Mouse (Mus musculus): Measurements from ENCODE around the gene Casq2. TPM values are rescaled to one million over a fixed set of nuclear protein-coding genes. Genes with fewer than 3 reads are reported as not detected.

The Casq2 gene
- polyA plus RNA-seq, 2 experiments: 59.5 to 91.2 TPM

DNA sequence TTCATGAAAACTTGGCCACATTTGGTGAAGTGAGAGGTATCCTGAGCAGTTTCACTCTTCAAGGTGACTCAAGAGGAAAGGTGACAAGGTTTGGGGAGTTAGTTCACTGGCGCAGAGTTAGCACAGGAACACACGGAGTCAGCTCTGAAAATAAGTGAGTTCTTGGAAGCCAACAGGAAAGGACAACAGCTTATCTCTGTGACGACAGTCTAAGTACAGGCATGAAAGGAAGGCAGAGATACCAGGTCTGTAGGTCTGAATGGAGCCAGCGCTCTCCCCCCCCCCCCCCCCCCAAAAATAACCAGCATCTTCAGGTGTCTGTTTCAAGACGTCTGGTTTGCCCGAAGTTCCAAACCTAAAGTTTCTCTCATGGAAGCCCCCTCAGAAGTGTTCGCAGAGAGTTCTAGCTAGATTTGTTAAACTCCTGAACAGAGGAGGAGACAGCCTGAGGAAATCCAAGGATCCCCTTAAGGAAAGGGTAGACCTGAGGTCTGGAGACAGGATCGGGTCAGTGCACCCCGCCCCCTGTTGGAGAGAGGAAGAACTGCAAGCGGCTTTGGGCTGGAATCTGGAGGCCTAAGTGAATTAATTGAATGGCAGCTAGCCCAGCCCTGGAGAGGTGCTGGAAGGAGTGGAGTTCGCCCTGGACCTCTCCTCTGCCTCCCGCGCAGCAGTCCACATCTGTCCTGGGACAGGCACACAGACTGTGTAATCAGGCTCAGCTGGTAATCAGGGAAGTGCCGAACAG, 24.1 kb upstream of the Casq2 start:
- WGBS: 37% methylated on average over 14 of the region's 14 CpGs
- Histone ChIP-seq H3K36me3 (ENCODE audit: control insufficient read depth, insufficient read depth, low read length) (no peaks in the 10 kb centered on the region), H3K27ac (replicated peaks; ENCODE audit: low read depth, low read length) (no peak overlapping the region), H3K4me3 (replicated peaks; ENCODE audit: low read length) (no peak overlapping the region), H3K9me3 (ENCODE audit: control insufficient read depth, low read length) (no peaks in the 10 kb centered on the region), H3K27me3 (ENCODE audit: control insufficient read depth, insufficient read depth, low read length) (no peaks in the 10 kb centered on the region), H3K4me2 (replicated peaks; ENCODE audit: low read depth, low read length, severe bottlenecking) (no peak overlapping the region), H3K9ac (ENCODE audit: low read depth, low read length, severe bottlenecking) (no peak overlapping the region), H3K4me1 (ENCODE audit: control insufficient read depth, insufficient read depth, low read length) (no peaks in the 10 kb centered on the region)
- TF ChIP-seq POLR2A (IDR thresholded peaks at IDR 0.05; ENCODE audit: borderline replicate concordance, extremely low read depth, insufficient read depth, insufficient read length): no peak
- ATAC-seq (ENCODE audit: low FRiP score, low read depth) (peak; percentile 44; the same call in 1 of the 2 replicates), DNase-seq (ENCODE audit: low spot score) (peak; percentile 77)

DNA sequence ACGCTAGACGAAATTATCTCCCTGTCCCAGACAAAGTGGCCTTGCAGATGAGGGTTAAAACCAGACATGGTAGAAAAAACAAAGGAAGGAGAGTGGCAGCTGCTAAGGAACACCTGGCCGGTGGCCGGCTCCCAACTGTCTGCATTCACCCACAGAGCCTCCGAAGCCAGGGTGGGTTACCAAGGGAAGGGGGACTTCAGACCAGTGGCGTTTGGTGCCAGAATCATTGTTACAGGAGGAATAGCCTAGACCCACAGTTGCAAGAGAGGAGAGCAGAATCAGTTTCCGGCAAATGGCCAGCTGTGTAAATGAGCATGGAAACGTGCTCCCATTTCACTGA, 23.6 kb upstream of the Casq2 start:
- Histone ChIP-seq H3K4me2 (replicated peaks; ENCODE audit: low read depth, low read length, severe bottlenecking) (no peak overlapping the region), H3K36me3 (ENCODE audit: control insufficient read depth, insufficient read depth, low read length) (no peaks in the 10 kb centered on the region), H3K9me3 (ENCODE audit: control insufficient read depth, low read length) (no peaks in the 10 kb centered on the region), H3K27ac (replicated peaks; ENCODE audit: low read depth, low read length) (no peak overlapping the region), H3K27me3 (ENCODE audit: control insufficient read depth, insufficient read depth, low read length) (no peaks in the 10 kb centered on the region), H3K4me3 (replicated peaks; ENCODE audit: low read length) (no peak overlapping the region), H3K4me1 (ENCODE audit: control insufficient read depth, insufficient read depth, low read length) (no peaks in the 10 kb centered on the region), H3K9ac (ENCODE audit: low read depth, low read length, severe bottlenecking) (no peak overlapping the region)
- WGBS: 29% methylated on average over 8 of the region's 8 CpGs
- ATAC-seq (ENCODE audit: low FRiP score, low read depth): no peak
- TF ChIP-seq POLR2A (IDR thresholded peaks at IDR 0.05; ENCODE audit: borderline replicate concordance, extremely low read depth, insufficient read depth, insufficient read length): no peak
- DNase-seq (ENCODE audit: low spot score): no peak

DNA sequence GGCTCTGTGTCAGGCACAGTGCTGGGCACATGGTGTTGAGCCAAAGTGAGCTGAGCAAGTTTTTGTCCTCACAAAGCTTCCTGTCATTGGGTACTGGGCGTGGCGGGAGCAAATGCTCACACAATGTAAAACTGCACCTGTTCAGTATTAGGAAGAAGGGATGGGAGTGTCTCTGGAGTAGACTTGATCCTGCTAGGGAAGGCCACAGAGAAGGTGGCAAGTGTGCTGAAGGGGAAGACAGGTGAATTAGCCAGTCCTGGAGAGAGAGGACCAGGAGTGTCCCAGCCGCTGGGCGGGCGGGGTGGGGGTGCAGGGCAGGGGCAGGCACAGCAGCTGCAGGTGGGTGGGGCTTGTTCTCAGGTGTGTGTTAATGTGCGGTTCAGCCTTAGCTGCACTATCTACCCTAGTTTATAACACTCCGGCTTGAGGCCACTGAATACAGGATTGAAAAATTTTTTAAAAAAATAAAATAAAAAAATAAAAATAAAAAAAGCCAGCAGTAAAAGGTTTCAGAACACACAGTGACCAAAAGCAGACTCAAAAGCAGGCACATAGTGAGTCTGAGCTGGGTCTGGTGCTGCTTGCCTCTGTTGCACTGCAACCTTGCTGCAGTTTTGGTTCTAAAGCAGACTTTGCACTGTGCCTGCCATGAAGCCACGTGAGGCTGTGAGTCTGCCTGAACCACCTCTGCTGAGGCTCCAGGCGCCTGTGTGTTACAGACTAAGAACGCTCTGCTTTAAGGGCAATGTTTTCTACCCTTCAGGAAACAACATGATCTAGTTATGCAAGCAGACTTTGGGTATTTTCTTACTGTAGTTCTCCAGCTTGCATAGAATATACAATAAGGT, 22.7 kb upstream of the Casq2 start:
- Histone ChIP-seq H3K27ac (replicated peaks; ENCODE audit: low read depth, low read length) (no peak overlapping the region), H3K4me2 (replicated peaks; ENCODE audit: low read depth, low read length, severe bottlenecking) (no peak overlapping the region), H3K27me3 (ENCODE audit: control insufficient read depth, insufficient read depth, low read length) (no peaks in the 10 kb centered on the region), H3K36me3 (ENCODE audit: control insufficient read depth, insufficient read depth, low read length) (no peaks in the 10 kb centered on the region), H3K4me1 (ENCODE audit: control insufficient read depth, insufficient read depth, low read length) (no peaks in the 10 kb centered on the region), H3K9me3 (ENCODE audit: control insufficient read depth, low read length) (no peaks in the 10 kb centered on the region), H3K9ac (ENCODE audit: low read depth, low read length, severe bottlenecking) (no peak overlapping the region), H3K4me3 (replicated peaks; ENCODE audit: low read length) (no peak overlapping the region)
- TF ChIP-seq POLR2A (IDR thresholded peaks at IDR 0.05; ENCODE audit: borderline replicate concordance, extremely low read depth, insufficient read depth, insufficient read length): no peak
- WGBS: 63% methylated on average over 10 of the region's 10 CpGs
- DNase-seq (ENCODE audit: low spot score) (no peak), ATAC-seq (ENCODE audit: low FRiP score, low read depth) (no peak)

DNA sequence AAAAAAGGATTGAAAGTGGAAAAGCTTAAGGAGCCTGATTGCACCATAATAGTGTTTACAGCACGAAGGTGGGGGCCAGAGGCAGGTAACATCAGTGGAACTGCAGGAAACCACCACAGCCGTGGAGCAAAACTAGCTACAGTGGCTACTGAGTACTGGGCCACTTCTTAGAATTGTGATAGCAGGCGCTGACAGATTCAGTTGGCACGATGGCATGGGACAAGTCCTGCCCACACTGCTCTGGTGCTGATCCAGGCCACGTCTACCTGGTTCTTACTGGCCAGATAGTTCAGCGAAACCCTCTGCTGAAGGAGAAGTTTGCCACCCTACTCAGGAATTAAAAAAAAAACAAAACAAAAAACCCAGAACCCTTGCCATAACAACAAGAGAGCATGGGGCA, 21.6 kb upstream of the Casq2 start:
- H3K9ac ChIP-seq (ENCODE audit: low read depth, low read length, severe bottlenecking): no peak overlapping the region
- no peaks in the 10 kb centered on the region for H3K36me3 ChIP-seq (ENCODE audit: control insufficient read depth, insufficient read depth, low read length)
- ATAC-seq (ENCODE audit: low FRiP score, low read depth) (no peak), DNase-seq (ENCODE audit: low spot score) (no peak)
- H3K4me1 ChIP-seq (ENCODE audit: control insufficient read depth, insufficient read depth, low read length): no peaks in the 10 kb centered on the region
- no peak overlapping the region for H3K27ac ChIP-seq (replicated peaks; ENCODE audit: low read depth, low read length)
- TF ChIP-seq POLR2A (IDR thresholded peaks at IDR 0.05; ENCODE audit: borderline replicate concordance, extremely low read depth, insufficient read depth, insufficient read length): no peak
- WGBS: 75% methylated on average over 6 of the region's 6 CpGs
- no peaks in the 10 kb centered on the region for H3K27me3 ChIP-seq (ENCODE audit: control insufficient read depth, insufficient read depth, low read length)
- H3K4me2 ChIP-seq (replicated peaks; ENCODE audit: low read depth, low read length, severe bottlenecking): no peak overlapping the region
- no peaks in the 10 kb centered on the region for H3K9me3 ChIP-seq (ENCODE audit: control insufficient read depth, low read length)
- H3K4me3 ChIP-seq (replicated peaks; ENCODE audit: low read length): no peak overlapping the region

DNA sequence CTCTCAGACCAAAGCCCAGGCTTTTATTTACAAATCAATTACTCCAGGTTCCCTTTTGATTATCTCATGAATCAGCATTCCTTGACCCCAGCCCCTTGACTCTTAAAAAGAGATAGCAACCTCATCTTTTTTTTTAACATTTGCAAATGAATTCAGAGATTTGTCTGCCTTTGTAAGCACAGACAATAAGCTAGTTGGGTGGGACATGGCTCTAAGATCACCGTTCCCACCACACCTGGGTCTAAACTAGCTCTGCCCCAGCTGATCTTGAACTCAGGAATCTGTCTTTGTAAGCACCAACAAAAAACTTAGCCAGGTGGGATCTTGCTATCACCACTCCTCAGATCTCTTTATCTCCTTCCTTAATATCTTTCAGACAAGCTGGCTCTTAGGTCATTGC, 18.9 kb upstream of the Casq2 start:
- TF ChIP-seq POLR2A (IDR thresholded peaks at IDR 0.05; ENCODE audit: borderline replicate concordance, extremely low read depth, insufficient read depth, insufficient read length): no peak
- DNase-seq (ENCODE audit: low spot score) (no peak), ATAC-seq (ENCODE audit: low FRiP score, low read depth) (no peak)
- Histone ChIP-seq H3K27me3 (ENCODE audit: control insufficient read depth, insufficient read depth, low read length) (no peaks in the 10 kb centered on the region), H3K4me2 (replicated peaks; ENCODE audit: low read depth, low read length, severe bottlenecking) (no peak overlapping the region), H3K9ac (ENCODE audit: low read depth, low read length, severe bottlenecking) (no peak overlapping the region), H3K9me3 (ENCODE audit: control insufficient read depth, low read length) (no peaks in the 10 kb centered on the region), H3K4me3 (replicated peaks; ENCODE audit: low read length) (no peak overlapping the region), H3K36me3 (ENCODE audit: control insufficient read depth, insufficient read depth, low read length) (no peaks in the 10 kb centered on the region), H3K27ac (replicated peaks; ENCODE audit: low read depth, low read length) (no peak overlapping the region), H3K4me1 (ENCODE audit: control insufficient read depth, insufficient read depth, low read length) (no peaks in the 10 kb centered on the region)
- 69% methylated on average over 1 of the region's 1 CpGs for WGBS
